ENCODE assay signal across 16 mouse cellular contexts in the genomic region with DNA sequence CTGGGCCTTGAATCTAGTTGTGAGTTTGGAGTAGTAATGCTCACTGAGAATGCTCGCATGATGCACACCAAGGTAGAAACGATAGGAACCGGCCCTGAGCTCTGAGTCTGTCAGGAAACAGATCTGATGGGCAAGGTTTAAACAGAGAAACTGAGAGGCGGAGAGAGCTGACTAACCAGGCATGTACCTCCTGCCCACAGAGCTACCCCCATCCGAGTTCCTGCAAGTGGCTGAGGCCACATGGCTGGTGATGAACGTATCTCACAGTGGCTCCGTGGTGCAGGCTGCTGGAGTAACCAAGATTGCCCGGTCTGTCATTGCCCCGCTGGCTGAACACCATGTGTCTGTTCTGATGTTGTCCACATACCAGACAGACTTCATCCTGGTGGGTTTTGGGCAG. TPM values are rescaled to one million over a fixed set of nuclear protein-coding genes. Genes with fewer than 3 reads are reported as not detected.
DNase-seq lines count a peak whose midpoint lies in the region; ATAC-seq and TF ChIP-seq lines count a peak whose summit lies in the region.
"Had no signal": no experiment of that assay in that cellular context is flagged by ENCODE, and none has a peak within 500 bp of the region (broad histone marks: within the 10 kb centered on the region; RNA-seq: fewer than 3 reads in every experiment).

No protein-coding gene starts in this region.

- no peak for TF ChIP-seq EP300 in CH12.LX (IDR thresholded peaks at IDR 0.05; ENCODE audit: low read length)

- no peak for TF ChIP-seq CTCF in layer of hippocampus, adult 2 months (conservative IDR thresholded peaks at IDR 0.05)
- TF ChIP-seq CTCF in CH12.LX (conservative IDR thresholded peaks at IDR 0.05 in 1 of 2, IDR thresholded peaks at IDR 0.05 in 1 of 2; ENCODE audit: low read depth in 2 of 2, low read length in 2 of 2) = no peak

- WGBS in forebrain, embryonic 12.5 days = 62% methylated on average over 9 of the region's 9 CpGs

- DNase-seq in CD4-positive, CD25-positive, alpha-beta regulatory T cell, adult 2 months (ENCODE audit: low read depth, low spot score) = peak; percentile 33
- DNase-seq in layer of hippocampus, adult 2 months (ENCODE audit: low spot score in 2 of 2) = no peak
- no peak for DNase-seq in layer of hippocampus, adult 8-10 months (ENCODE audit: low spot score in 2 of 2)
- DNase-seq in CH12.LX (ENCODE audit: extremely low read depth) = peak; percentile 65
- DNase-seq in induced T-regulatory cell, adult 2 months (ENCODE audit: low read depth) = peak; percentile 64

- in situ Hi-C loops in CH12.LX (cut with MboI; ENCODE audit: low pct_ligation_motif_present, low pct_unique_long_range_greater_than_20kb, low sequenced_read_pairs) = loop anchor here (5.0 to 10.0 kb wide), 3 partner anchors 37 to 215 kb away; a partner anchor contains a TSS

- H3K27me3 ChIP-seq in CH12.LX (replicated peaks) = no peaks in the 10 kb centered on the region
- H3K27me3 ChIP-seq in forebrain, embryonic 12.5 days = peaks cover 30% of the 10 kb centered on the region

- dilution Hi-C loops in CH12.LX (cut with MboI; ENCODE audit: extremely low pct_ligation_motif_present, extremely low pct_unique_long_range_greater_than_20kb, low sequenced_read_pairs) = no loop called here

- peak overlapping the region; percentile 18 for H3K4me2 ChIP-seq in CH12.LX (ENCODE audit: insufficient read depth, low read depth, poor library complexity, severe bottlenecking)
- H3K4me2 ChIP-seq in forebrain, embryonic 12.5 days = no peak overlapping the region
- H3K4me2 ChIP-seq: embryonic facial prominence, embryonic 13.5 days; forebrain, embryonic 13.5 days; heart, embryonic 11.5 days; hindbrain, embryonic 13.5 days had no signal

- no peaks in the 10 kb centered on the region for H3K79me2 ChIP-seq in CH12.LX (replicated peaks; ENCODE audit: control insufficient read depth, extremely low read depth, insufficient read depth, poor library complexity, severe bottlenecking)

- no peak for TF ChIP-seq POLR2A in CH12.LX (IDR thresholded peaks at IDR 0.05; ENCODE audit: low read depth, low read length)

- no peak for TF ChIP-seq RAD21 in CH12.LX (IDR thresholded peaks at IDR 0.05; ENCODE audit: low read depth, low read length)

- peaks cover 4 to 19% of the 10 kb centered on the region in 2 experiments for H3K36me3 ChIP-seq in CH12.LX (replicated peaks in 1 of 2; ENCODE audit: control insufficient read depth in 1 of 2, insufficient read depth in 1 of 2, low read length in 1 of 2)
- H3K36me3 ChIP-seq in forebrain, embryonic 12.5 days (replicated peaks) = peaks cover 7% of the 10 kb centered on the region

- peak overlapping the region; percentile 82; the same call in 1 of the 2 replicates for H3K27ac ChIP-seq in layer of hippocampus, adult 2 months
- H3K27ac ChIP-seq in CH12.LX (ENCODE audit: insufficient read depth, low read depth) = peak overlapping the region; percentile 3; the same call in 1 of the 2 replicates
- no peak overlapping the region for H3K27ac ChIP-seq in forebrain, embryonic 12.5 days
- H3K27ac ChIP-seq: embryonic facial prominence, embryonic 13.5 days; forebrain, embryonic 13.5 days; hindbrain, embryonic 13.5 days had no signal

- ATAC-seq in CD4-positive, CD25-positive, alpha-beta regulatory T cell, adult 4 months = no peak
- ATAC-seq in forebrain, embryonic 12.5 days (ENCODE audit: low FRiP score) = no peak
- ATAC-seq: forebrain, embryonic 13.5 days; hindbrain, postnatal 0 days had no signal

- H3K4me3 ChIP-seq in layer of hippocampus, adult 2 months = no peak overlapping the region
- H3K4me3 ChIP-seq in CH12.LX (replicated peaks in 1 of 3; ENCODE audit: low read depth in 2 of 3, low read length in 2 of 3, poor library complexity in 1 of 3) = peak overlapping the region in 2 of 3 experiments; percentile 1 to 39
- H3K4me3 ChIP-seq in forebrain, embryonic 12.5 days (replicated peaks) = no peak overlapping the region
- H3K4me3 ChIP-seq: embryonic facial prominence, embryonic 13.5 days; forebrain, embryonic 13.5 days; hindbrain, embryonic 13.5 days had no signal

- H3K9me3 ChIP-seq in CH12.LX (replicated peaks; ENCODE audit: low read length) = no peaks in the 10 kb centered on the region
- H3K9me3 ChIP-seq in forebrain, embryonic 12.5 days = no peaks in the 10 kb centered on the region
- H3K9me3 ChIP-seq: embryonic facial prominence, embryonic 13.5 days; heart, embryonic 15.5 days; hindbrain, embryonic 13.5 days had no signal

- peaks cover 23 to 62% of the 10 kb centered on the region in 2 experiments for H3K4me1 ChIP-seq in CH12.LX (ENCODE audit: control insufficient read depth in 1 of 2, insufficient read depth in 2 of 2)
- peaks cover 9% of the 10 kb centered on the region; the same call in 1 of the 2 replicates for H3K4me1 ChIP-seq in forebrain, embryonic 12.5 days

- H3K9ac ChIP-seq in CH12.LX (ENCODE audit: insufficient read depth, low read depth) = no peak overlapping the region
- H3K9ac ChIP-seq in forebrain, embryonic 12.5 days = no peak overlapping the region
- H3K9ac ChIP-seq: embryonic facial prominence, embryonic 13.5 days; forebrain, embryonic 13.5 days; forebrain, postnatal 0 days; heart, embryonic 15.5 days; hindbrain, embryonic 13.5 days had no signal

TF ChIP-seq in CH12.LX, 34 proteins besides CTCF, POLR2A, EP300 and RAD21:
- no peak for TF ChIP-seq ETS1 (conservative IDR thresholded peaks at IDR 0.05; ENCODE audit: low read depth, low read length)
- no peak for TF ChIP-seq USF1 (IDR thresholded peaks at IDR 0.05; ENCODE audit: low read depth, low read length)
- peak; percentile 39; the same call in 1 of the 2 replicates for TF ChIP-seq MAZ (IDR thresholded peaks at IDR 0.05; ENCODE audit: low read depth, low read length)
- 0 out of 2 replicates have a peak, but pooled peaks have one; percentile 5 for TF ChIP-seq MYC (IDR thresholded peaks at IDR 0.05; ENCODE audit: low read depth, low read length)
- no peak for TF ChIP-seq MXI1 (IDR thresholded peaks at IDR 0.05; ENCODE audit: low read depth, low read length)
- no peak for TF ChIP-seq CHD2 (IDR thresholded peaks at IDR 0.05; ENCODE audit: low read length)
TF ChIP-seq in CH12.LX: peak in this region for 2.

RNA-seq across cellular contexts. Expression of a gene that starts 1.9 kb away (rescaled TPM):
- 10 to 100 TPM; 32.3 to 51.9 TPM for polyA plus RNA-seq in CD4-positive, CD25-positive, alpha-beta regulatory T cell, adult 4 months (2017; shearing (Covaris generic))
- total RNA-seq in layer of hippocampus, adult 2 months (2021) = 1 to 10 TPM; 5.3 to 5.8 TPM
- 1 to 10 TPM; 3.1 to 5.8 (median 4.9) TPM for total RNA-seq in layer of hippocampus, adult 8-10 months (2022)
- total RNA-seq in CH12.LX (2012; rRNA removed) (4.7 and 5.8 TPM in 2 replicates), CH12.LX (2014; rRNA removed) (13.0 TPM in 2 replicates)
- polyA plus RNA-seq in CH12.LX (2012; ENCODE audit: insufficient read length, low read depth) = 18.2 and 23.7 TPM in 2 replicates
- polyA plus RNA-seq in forebrain, embryonic 12.5 days (2016; fragmentation: Nextera tagmentation; extraction: Ambion mirVana) = 1.8 and 2.2 TPM in 2 replicates

RNA-seq across cellular contexts. Expression of a gene that starts 16.3 kb away (rescaled TPM):
- 10 to 100 TPM; 18.6 to 22.8 TPM for polyA plus RNA-seq in CD4-positive, CD25-positive, alpha-beta regulatory T cell, adult 4 months (2017; shearing (Covaris generic))
- total RNA-seq in layer of hippocampus, adult 2 months (2021) = under 1 TPM; 0.15 to 0.20 TPM
- under 1 TPM in 2 of 4 experiments, not detected in 2; 0.65 to 0.93 TPM for total RNA-seq in layer of hippocampus, adult 8-10 months (2022)
- total RNA-seq in CH12.LX (2012; rRNA removed) (11.0 and 12.8 TPM in 2 replicates), CH12.LX (2014; rRNA removed) (11.8 and 15.1 TPM in 2 replicates)
- polyA plus RNA-seq in CH12.LX (2012; ENCODE audit: insufficient read length, low read depth) = 10.4 and 12.5 TPM in 2 replicates
- polyA plus RNA-seq in forebrain, embryonic 12.5 days (2016; fragmentation: Nextera tagmentation; extraction: Ambion mirVana) = not detected in 2 replicates
- total RNA-seq: gastrocnemius, postnatal 10 days; hindbrain, postnatal 0 days had no signal
- polyA plus RNA-seq: C2C12; embryonic facial prominence, embryonic 13.5 days; forebrain, embryonic 13.5 days had no signal

RNA-seq across cellular contexts. Expression of a gene that starts 33.3 kb away (rescaled TPM):
- polyA plus RNA-seq in CD4-positive, CD25-positive, alpha-beta regulatory T cell, adult 4 months (2017; shearing (Covaris generic)) = 10 to 100 TPM; 23.0 to 30.6 TPM
- total RNA-seq in layer of hippocampus, adult 2 months (2021) = 10 to 100 TPM; 27.3 to 29.4 TPM
- total RNA-seq in layer of hippocampus, adult 8-10 months (2022) = 10 to 100 TPM; 26.7 to 31.7 (median 28.8) TPM
- total RNA-seq in CH12.LX (2012; rRNA removed) (30.3 and 37.7 TPM in 2 replicates), CH12.LX (2014; rRNA removed) (30.9 and 33.9 TPM in 2 replicates)
- polyA plus RNA-seq in CH12.LX (2012; ENCODE audit: insufficient read length, low read depth) = 33.5 and 37.6 TPM in 2 replicates
- polyA plus RNA-seq in forebrain, embryonic 12.5 days (2016; fragmentation: Nextera tagmentation; extraction: Ambion mirVana) = 22.3 and 26.7 TPM in 2 replicates

RNA-seq across cellular contexts. Expression of a gene that starts 37.4 kb away (rescaled TPM):
- 1 to 10 TPM; 1.8 to 2.7 TPM for polyA plus RNA-seq in CD4-positive, CD25-positive, alpha-beta regulatory T cell, adult 4 months (2017; shearing (Covaris generic))
- total RNA-seq in layer of hippocampus, adult 2 months (2021) = 1 to 10 TPM in 1 of 2 experiments, under 1 TPM in 1; 0.92 to 1.7 TPM
- total RNA-seq in layer of hippocampus, adult 8-10 months (2022) = 1 to 10 TPM in 3 of 4 experiments, under 1 TPM in 1; 0.71 to 2.8 (median 1.6) TPM
- total RNA-seq in CH12.LX (2012; rRNA removed) = 0.42 and 1.8 TPM in 2 replicates
- 0.05 and 0.15 TPM in 2 replicates for total RNA-seq in CH12.LX (2014; rRNA removed)
- polyA plus RNA-seq in CH12.LX (2012; ENCODE audit: insufficient read length, low read depth) = 0.07 and 0.17 TPM in 2 replicates
- polyA plus RNA-seq in forebrain, embryonic 12.5 days (2016; fragmentation: Nextera tagmentation; extraction: Ambion mirVana) = 0.06 TPM in 1 of 2 replicates, not detected in the other

RNA-seq across cellular contexts. Expression of a gene that starts 59.8 kb away (rescaled TPM):
- polyA plus RNA-seq in CD4-positive, CD25-positive, alpha-beta regulatory T cell, adult 4 months (2017; shearing (Covaris generic)) = 10 to 100 TPM; 57.5 to 68.2 TPM
- 10 to 100 TPM; 72.3 to 74.1 TPM for total RNA-seq in layer of hippocampus, adult 2 months (2021)
- 10 to 100 TPM; 57.6 to 66.7 (median 63.6) TPM for total RNA-seq in layer of hippocampus, adult 8-10 months (2022)
- total RNA-seq in CH12.LX (2012; rRNA removed) = 46.5 and 56.9 TPM in 2 replicates
- 28.6 and 29.5 TPM in 2 replicates for total RNA-seq in CH12.LX (2014; rRNA removed)
- polyA plus RNA-seq in CH12.LX (2012; ENCODE audit: insufficient read length, low read depth) = 93.4 and 97.6 TPM in 2 replicates
- polyA plus RNA-seq in forebrain, embryonic 12.5 days (2016; fragmentation: Nextera tagmentation; extraction: Ambion mirVana) = 83.9 and 88.4 TPM in 2 replicates

Comparison
In these comparisons a context has a peak if more than half of its experiments do, and no peak if none do; other contexts are left out.
1. DNase-seq: peak in CD4-positive, CD25-positive, alpha-beta regulatory T cell, adult 2 months (single experiment), CH12.LX (single experiment) and induced T-regulatory cell, adult 2 months (single experiment); none in layer of hippocampus, adult 2 months (0 of 2) and layer of hippocampus, adult 8-10 months (0 of 2).
2. H3K4me3 ChIP-seq: peak in CH12.LX (2 of 3); none in layer of hippocampus, adult 2 months (single experiment) and forebrain, embryonic 12.5 days (single experiment).
3. RNA of a gene that starts 16.3 kb away (total RNA-seq): 11.0 to 15.1 TPM in CH12.LX; 0.65 to 0.93 TPM in layer of hippocampus, adult 8-10 months and 0.15 to 0.20 TPM in layer of hippocampus, adult 2 months; every median in the first group is over 4 times any median in the second.